Mouse (Mus musculus) forebrain, embryonic 13.5 days (tissue): ENCODE measurements at regions not wholly inside any gene's neighbourhood (a gene's known extent, or its start where the extent isn't known, plus 50 kb on each side); places are given as distances from the start of the nearest gene placed in this dataset.

ENCODE experiments used
- ATAC-seq: fragments of 200-750 bp; cut with Nextera tagmentation; 2 replicates; pipeline ENCODE4 v1.8.0; 2017
- H3K27ac ChIP-seq: fragments of 300-500 bp; sonication (generic); 2 replicates; pipeline ENCODE4 v1.5.1; 2015; ENCODE audit warnings: inconsistent platforms, mild to moderate bottlenecking, moderate library complexity
- H3K27me3 ChIP-seq: fragments of 300-500 bp; sonication (generic); 2 replicates; pipeline ENCODE4 v1.6.1; 2015; ENCODE audit warnings: mild to moderate bottlenecking, inconsistent platforms
- H3K36me3 ChIP-seq: fragments of 300-500 bp; sonication (generic); 2 replicates; pipeline ENCODE4 v1.6.1; 2015; ENCODE audit warnings: mild to moderate bottlenecking, inconsistent platforms; ENCODE audit not compliant: poor library complexity, severe bottlenecking
- H3K4me1 ChIP-seq: fragments of 300-500 bp; sonication (generic); 2 replicates; pipeline ENCODE4 v1.6.1; 2015; ENCODE audit warnings: inconsistent platforms
- H3K4me2 ChIP-seq: fragments of 300-500 bp; sonication (generic); 2 replicates; pipeline ENCODE4 v1.6.1; 2015; ENCODE audit warnings: inconsistent platforms, mild to moderate bottlenecking, moderate library complexity
- H3K4me3 ChIP-seq: fragments of 300-500 bp; sonication (generic); 2 replicates; pipeline ENCODE4 v1.5.1; 2015; ENCODE audit warnings: mild to moderate bottlenecking, inconsistent platforms
- H3K9ac ChIP-seq: fragments of 300-500 bp; sonication (generic); 2 replicates; pipeline ENCODE4 v1.6.1; 2015; ENCODE audit warnings: mild to moderate bottlenecking, inconsistent platforms
- H3K9me3 ChIP-seq: fragments of 300-500 bp; sonication (generic); replicated peaks from 2 replicates; pipeline ENCODE4 v1.6.1; 2016; ENCODE audit warnings: inconsistent platforms
- WGBS: fragments of 180-500 bp; shearing (Covaris S2); methylation state at CpG from one replicate; pipeline ENCODE4 v1.1.7; 2015; 5-methylcytosine and 5-hydroxymethylcytosine counted together

DNA sequence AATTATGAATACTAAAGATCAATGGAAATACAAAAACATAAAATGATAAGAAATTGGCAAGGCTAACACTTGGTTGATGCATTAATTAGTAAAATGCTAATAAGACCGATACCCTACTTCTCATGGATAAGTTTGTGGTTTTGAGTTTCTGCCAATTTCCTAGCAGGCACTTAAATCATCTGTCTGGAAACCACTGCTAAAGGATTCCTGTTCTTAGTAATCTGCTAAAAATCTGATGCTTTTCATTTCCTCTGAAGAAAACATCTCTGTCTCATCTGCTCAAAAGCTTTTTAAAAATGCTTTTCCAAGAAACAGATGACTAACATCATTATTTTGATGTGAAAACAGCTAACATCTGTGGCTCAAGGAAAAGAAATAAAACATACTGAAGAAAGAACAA lies 321.4 kb upstream of the Pcdh7 start:
- Histone ChIP-seq H3K27me3 (no peaks in the 10 kb centered on the region), H3K4me3 (no peak overlapping the region), H3K4me1 (no peaks in the 10 kb centered on the region), H3K4me2 (no peak overlapping the region), H3K9ac (no peak overlapping the region), H3K9me3 (no peaks in the 10 kb centered on the region), H3K36me3 (no peaks in the 10 kb centered on the region), H3K27ac (no peak overlapping the region)
- ATAC-seq = no peak
- 84% methylated on average over 1 of the region's 1 CpGs for WGBS

DNA sequence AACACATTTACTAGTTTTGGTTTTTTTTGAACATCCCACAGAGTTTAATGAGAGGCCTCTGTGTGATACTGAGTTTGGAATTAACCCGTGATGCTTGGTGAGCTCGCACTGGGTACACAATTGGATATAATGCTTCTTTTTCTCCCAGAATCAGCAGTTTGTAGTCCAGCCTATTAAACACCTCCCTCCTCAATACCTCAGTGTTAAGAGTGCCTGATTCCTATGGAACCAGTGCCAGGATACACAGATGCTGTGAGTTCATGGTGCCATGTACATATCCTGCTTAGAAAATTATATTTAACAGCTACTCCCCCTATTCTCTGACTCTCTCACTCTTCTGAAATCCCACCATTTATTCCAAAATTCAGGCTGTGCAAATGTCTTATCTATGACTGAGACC lies 299.6 kb upstream of the Pcdh7 start:
- no peak overlapping the region for H3K4me2 ChIP-seq
- H3K4me3 ChIP-seq = no peak overlapping the region
- no peaks in the 10 kb centered on the region for H3K9me3 ChIP-seq
- no peaks in the 10 kb centered on the region for H3K36me3 ChIP-seq
- no peaks in the 10 kb centered on the region for H3K27me3 ChIP-seq
- H3K4me1 ChIP-seq = no peaks in the 10 kb centered on the region
- 40% methylated on average over 2 of the region's 2 CpGs for whole genome bisulfite sequencing
- no peak overlapping the region for H3K27ac ChIP-seq
- peak; percentile 43 for ATAC-seq
- H3K9ac ChIP-seq = no peak overlapping the region

DNA sequence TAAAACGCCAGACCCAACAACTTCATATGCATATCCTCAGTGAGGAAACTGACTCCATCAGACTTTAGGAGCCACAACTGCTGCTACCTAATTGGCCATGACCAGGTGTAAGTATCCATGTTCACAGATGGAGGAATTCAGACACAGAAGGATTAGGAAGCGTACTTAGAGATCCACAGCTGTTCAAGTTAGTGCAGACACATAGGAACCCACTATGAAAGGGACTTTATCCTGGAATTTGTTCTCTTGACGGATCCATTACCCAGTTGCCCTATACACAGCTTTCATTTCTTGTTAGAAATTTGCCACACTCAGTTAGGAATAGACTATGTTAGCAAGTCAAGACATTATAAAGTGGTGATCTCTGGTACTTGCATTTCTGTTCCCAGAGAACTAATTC lies 266.7 kb upstream of the Pcdh7 start:
- no peaks in the 10 kb centered on the region for H3K4me1 ChIP-seq
- no peaks in the 10 kb centered on the region for H3K9me3 ChIP-seq
- H3K36me3 ChIP-seq = no peaks in the 10 kb centered on the region
- no peak overlapping the region for H3K4me3 ChIP-seq
- H3K4me2 ChIP-seq = no peak overlapping the region
- no peak overlapping the region for H3K9ac ChIP-seq
- no peak for ATAC-seq
- no peak overlapping the region for H3K27ac ChIP-seq
- WGBS = 87% methylated on average over 3 of the region's 3 CpGs
- no peaks in the 10 kb centered on the region for H3K27me3 ChIP-seq

DNA sequence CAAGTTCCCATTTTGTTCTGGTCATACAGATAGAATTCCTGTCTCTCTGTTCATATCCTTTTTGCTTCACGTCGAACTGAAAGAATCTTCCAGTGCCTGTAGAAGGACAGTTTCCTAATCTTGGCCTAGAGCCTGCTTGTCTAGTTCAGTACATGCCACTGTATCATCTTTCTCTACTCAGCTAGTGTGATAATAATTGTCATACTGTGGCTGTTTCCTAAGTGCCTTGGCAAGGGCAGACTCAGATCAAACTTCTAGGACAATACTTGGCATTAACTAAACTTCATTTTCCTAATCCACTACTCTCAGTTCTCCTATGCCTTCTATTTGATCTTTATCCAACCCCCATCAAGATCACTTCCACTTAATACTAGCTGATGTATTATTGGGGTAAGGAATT lies 266.3 kb upstream of the Pcdh7 start:
- no peak overlapping the region for H3K4me2 ChIP-seq
- ATAC-seq = no peak
- no peaks in the 10 kb centered on the region for H3K27me3 ChIP-seq
- 99% methylated on average over 2 of the region's 2 CpGs for WGBS
- H3K9ac ChIP-seq = no peak overlapping the region
- H3K4me3 ChIP-seq = no peak overlapping the region
- no peaks in the 10 kb centered on the region for H3K9me3 ChIP-seq
- H3K27ac ChIP-seq = no peak overlapping the region
- no peaks in the 10 kb centered on the region for H3K36me3 ChIP-seq
- no peaks in the 10 kb centered on the region for H3K4me1 ChIP-seq

DNA sequence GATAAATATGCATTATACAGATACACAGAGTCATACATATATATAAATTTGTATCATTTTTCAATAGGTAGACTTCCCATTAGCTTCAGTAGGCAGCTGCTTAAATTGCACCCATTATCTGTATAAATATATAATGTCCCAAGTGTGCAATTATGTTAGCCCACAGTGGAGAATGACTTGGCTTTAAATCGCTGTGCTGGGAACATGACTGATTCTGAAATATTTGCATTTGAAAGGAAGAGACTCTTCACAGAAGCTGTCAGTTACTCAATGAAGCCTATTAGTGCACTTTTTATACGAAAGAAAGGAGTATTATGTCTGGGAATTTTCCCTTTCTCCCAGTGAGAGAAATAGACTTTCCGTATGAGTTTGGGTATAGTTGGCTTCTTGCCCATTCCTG lies 242.8 kb upstream of the Pcdh7 start:
- Histone ChIP-seq H3K9ac (no peak overlapping the region), H3K4me1 (no peaks in the 10 kb centered on the region), H3K4me2 (no peak overlapping the region), H3K9me3 (no peaks in the 10 kb centered on the region), H3K27ac (no peak overlapping the region), H3K36me3 (no peaks in the 10 kb centered on the region), H3K27me3 (no peaks in the 10 kb centered on the region), H3K4me3 (no peak overlapping the region)
- ATAC-seq = peak; percentile 93
- WGBS = 4% methylated on average over 3 of the region's 3 CpGs

DNA sequence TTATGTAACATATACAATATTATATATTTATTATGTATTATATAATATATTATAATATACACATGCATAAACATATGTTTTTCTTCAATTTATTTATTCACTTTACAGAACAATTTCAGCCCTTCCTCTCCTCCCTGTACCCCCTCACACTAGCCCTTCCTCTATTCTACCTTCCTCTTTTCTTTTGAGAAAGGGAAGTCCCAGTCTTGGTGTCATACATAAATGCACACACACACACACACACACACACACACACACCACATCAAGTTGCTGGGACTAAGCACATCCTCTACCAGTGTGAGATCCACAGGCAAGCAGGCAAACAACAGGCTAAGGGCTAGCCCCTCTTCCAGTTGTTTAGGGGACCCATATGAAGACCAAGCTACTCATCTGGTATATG lies 239.9 kb upstream of the Pcdh7 start:
- H3K9me3 ChIP-seq = no peaks in the 10 kb centered on the region
- no peak for ATAC-seq
- no peak overlapping the region for H3K27ac ChIP-seq
- H3K4me3 ChIP-seq = no peak overlapping the region
- H3K9ac ChIP-seq = no peak overlapping the region
- no peaks in the 10 kb centered on the region for H3K4me1 ChIP-seq
- no peaks in the 10 kb centered on the region for H3K27me3 ChIP-seq
- no peak overlapping the region for H3K4me2 ChIP-seq
- no peaks in the 10 kb centered on the region for H3K36me3 ChIP-seq
